Mouse (Mus musculus) midbrain, postnatal 0 days (tissue): ENCODE measurements around the gene Cpsf7. TPM values are rescaled to one million over a fixed set of nuclear protein-coding genes. Genes with fewer than 3 reads are reported as not detected.
"Not testable (repeated sequence)": the region's sequence is repeated elsewhere in the genome, so short reads cannot be mapped to it uniquely, and the experiment has no call there.

Experiments
- ATAC-seq: fragments of 200-750 bp; cut with Nextera tagmentation; 2 replicates; pipeline ENCODE4 v1.8.0; 2017; ENCODE audit warnings: moderate number of reproducible peaks, mild to moderate bottlenecking, moderate TSS enrichment, moderate library complexity; ENCODE audit not compliant: low FRiP score
- DNase-seq: peaks from one replicate; pipeline ENCODE4 v3.0.0-alpha.2; 2015; ENCODE audit warnings: low spot score
- H3K27ac ChIP-seq: fragments of 300-500 bp; sonication (generic); 2 replicates; pipeline ENCODE4 v1.5.1; 2014; ENCODE audit warnings: low read depth, mild to moderate bottlenecking, low read length, mixed read lengths
- H3K27me3 ChIP-seq: fragments of 300-500 bp; sonication (generic); 2 replicates; pipeline ENCODE4 v1.6.1; 2014; ENCODE audit warnings: low read length, control low read depth, mixed read lengths; ENCODE audit not compliant: insufficient read depth
- H3K36me3 ChIP-seq: fragments of 300-500 bp; sonication (generic); 2 replicates; pipeline ENCODE4 v1.6.1; 2014; ENCODE audit warnings: low read length, control low read depth, mixed read lengths; ENCODE audit not compliant: insufficient read depth
- H3K4me1 ChIP-seq: fragments of 300-500 bp; sonication (generic); 2 replicates; pipeline ENCODE4 v1.6.1; 2014; ENCODE audit warnings: mild to moderate bottlenecking, control low read depth, antibody characterized with exemption, low read length, mixed read lengths; ENCODE audit not compliant: insufficient read depth
- H3K4me2 ChIP-seq: fragments of 300-500 bp; sonication (generic); 2 replicates; pipeline ENCODE4 v1.6.1; 2014; ENCODE audit warnings: low read depth, mild to moderate bottlenecking, low read length, mixed read lengths; ENCODE audit not compliant: poor library complexity, severe bottlenecking
- H3K4me3 ChIP-seq: fragments of 300-500 bp; sonication (generic); 2 replicates; pipeline ENCODE4 v1.5.1; 2014; ENCODE audit warnings: low read depth, mild to moderate bottlenecking, low read length, moderate library complexity
- H3K9ac ChIP-seq: fragments of 300-500 bp; sonication (generic); replicated peaks from 2 replicates; pipeline ENCODE4 v1.6.1; 2014; ENCODE audit warnings: mild to moderate bottlenecking, low read length, moderate library complexity, mixed read lengths; ENCODE audit not compliant: poor library complexity, severe bottlenecking
- H3K9me3 ChIP-seq: fragments of 300-500 bp; sonication (generic); 2 replicates; pipeline ENCODE4 v1.6.1; 2016; ENCODE audit warnings: low read length, control low read depth
- CTCF ChIP-seq: IDR thresholded peaks from 2 replicates; pipeline ENCODE4 v1.5.1; 2016; ENCODE audit warnings: antibody characterized with exemption, mild to moderate bottlenecking
- WGBS: fragments of 180-500 bp; shearing (Covaris S2); extraction: QIAGEN DNeasy Blood & Tissue Kit; methylation state at CpG from one replicate; pipeline ENCODE4 v1.1.7; 2014; 5-methylcytosine and 5-hydroxymethylcytosine counted together
- polyA plus RNA-seq: library from polyadenylated mRNA; unstranded; fragments of >200 nt; fragmentation: Nextera tagmentation; extraction: Ambion mirVana; gene quantifications from 2 replicates; pipeline ENCODE4 v1.2.1, GENCODE M21; 2015
- total RNA-seq: library from RNA; depleted of rRNA; stranded (reverse); fragments of >200 nt; gene quantifications from 2 replicates; pipeline ENCODE4 v1.2.3, GENCODE M21; 2014

Cpsf7 gene
- total and polyA plus RNA-seq, 2 experiments from 2014 or later = 40.6 to 55.7 TPM

DNA sequence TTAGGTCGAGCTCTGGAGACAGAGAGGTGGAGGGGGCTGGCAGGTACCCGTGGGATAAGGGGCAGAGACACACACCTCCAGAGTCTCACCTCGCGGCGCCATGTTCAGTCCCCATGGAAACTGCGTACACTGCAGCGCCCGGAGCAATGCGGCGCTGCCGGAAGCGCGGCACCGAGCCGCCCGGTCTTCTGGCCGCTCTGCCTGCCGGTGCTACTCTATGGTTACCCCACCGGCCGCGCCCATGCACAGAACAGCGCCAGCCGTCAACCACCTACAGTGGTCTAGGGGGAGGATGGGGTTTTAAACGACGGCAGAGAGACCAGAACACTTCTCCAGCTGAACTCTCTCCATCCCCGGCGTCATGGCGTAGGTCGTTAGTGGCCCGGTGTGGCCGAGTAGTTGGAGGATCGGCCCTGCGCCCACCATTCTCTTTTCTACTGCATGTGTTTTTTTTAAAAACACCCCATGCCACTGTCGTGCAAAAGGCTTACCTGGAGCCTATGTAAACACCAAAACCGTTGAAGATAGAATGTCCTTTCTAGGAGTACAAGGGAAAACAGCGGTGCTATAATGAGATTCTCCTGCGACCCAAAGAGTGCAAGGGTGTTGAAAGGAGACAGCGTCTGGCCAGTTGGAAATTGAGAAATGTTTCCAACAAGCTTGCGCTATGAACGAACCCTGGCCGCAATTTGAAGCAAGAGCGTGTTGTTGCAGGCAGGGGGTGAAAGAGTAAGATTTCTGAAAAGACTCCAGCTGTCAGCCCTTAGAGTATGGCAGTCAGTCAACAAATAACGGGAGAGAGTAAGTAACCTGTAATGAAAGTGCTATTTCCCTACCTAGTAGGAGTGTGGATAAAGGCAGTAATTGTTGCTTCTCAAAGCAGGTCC lies 30.8 kb downstream of the Cpsf7 start, which contains the start of gene Tmem216:
TSS of gene Tmem216 (minus strand) at position 615 of the 887 bp plus-strand sequence.
- Histone ChIP-seq H3K27ac (peak within 1 kb of the TSS; percentile 88), H3K27me3 (no peaks in the 10 kb centered on the region), H3K9ac (peak within 1 kb of the TSS; percentile 71), H3K4me3 (peak within 1 kb of the TSS; percentile 56), H3K4me1 (peaks cover 14% of the 10 kb centered on the region; the same call in 1 of the 2 replicates), H3K36me3 (peaks cover 8% of the 10 kb centered on the region; the same call in 1 of the 2 replicates), H3K9me3 (no peaks in the 10 kb centered on the region), H3K4me2 (peak within 1 kb of the TSS; percentile 56)
- WGBS = under 1% methylated on average over 39 of the region's 43 CpGs
- peak; percentile 92 for DNase-seq
- peak; percentile 98 for ATAC-seq
- peak; percentile 33 for TF ChIP-seq CTCF

DNA sequence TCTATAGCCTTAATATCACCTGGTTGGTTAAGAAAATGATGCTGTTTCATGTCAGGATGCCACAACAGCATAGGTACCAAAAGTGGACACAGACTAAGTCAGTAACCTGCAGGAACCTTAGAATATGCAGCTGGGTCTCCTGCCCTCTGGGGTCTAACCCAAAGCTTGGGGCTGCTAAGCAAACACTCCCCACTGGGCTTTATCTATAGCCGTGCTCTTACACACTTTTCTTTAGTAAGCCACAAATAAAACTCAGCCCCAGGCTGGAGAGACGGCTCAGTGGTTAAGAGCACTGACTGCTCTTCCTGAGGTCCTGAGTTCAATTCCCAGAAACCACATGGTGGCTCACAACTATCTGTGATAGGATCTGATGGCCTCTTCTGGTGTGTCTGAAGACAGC lies 31.9 kb downstream of the Cpsf7 start:
- no peak for TF ChIP-seq CTCF
- ATAC-seq (no peak), DNase-seq (no peak)
- Histone ChIP-seq H3K27me3 (no peaks in the 10 kb centered on the region), H3K4me3 (no peak overlapping the region), H3K36me3 (no peaks in the 10 kb centered on the region), H3K27ac (no peak overlapping the region), H3K9ac (no peak overlapping the region), H3K4me2 (peak overlapping the region; percentile 56; the same call in 1 of the 2 replicates), H3K4me1 (peaks cover 14% of the 10 kb centered on the region; the same call in 1 of the 2 replicates), H3K9me3 (no peaks in the 10 kb centered on the region)
- WGBS = 78% methylated on average over 2 of the region's 2 CpGs

DNA sequence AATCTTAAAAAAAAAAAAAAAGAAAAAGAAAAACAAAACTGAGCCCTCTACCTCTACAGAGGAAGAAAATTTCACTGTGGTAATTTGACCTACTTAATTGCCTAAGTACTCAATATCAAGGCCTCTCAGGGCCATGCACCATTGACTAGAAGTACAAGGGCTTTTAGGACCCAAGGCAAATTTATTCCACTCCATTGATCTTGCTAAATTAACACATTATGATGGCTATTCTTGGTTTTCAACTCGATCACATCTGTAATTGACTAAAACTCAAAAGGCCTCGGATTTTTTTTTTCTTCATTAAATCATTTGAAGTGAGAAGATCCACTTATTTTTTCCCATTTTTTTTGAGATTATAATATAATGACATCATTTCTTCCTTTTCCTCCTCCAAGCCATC lies 32.4 kb downstream of the Cpsf7 start:
- H3K4me2 ChIP-seq = no peak overlapping the region
- H3K27me3 ChIP-seq = no peaks in the 10 kb centered on the region
- DNase-seq (no peak), ATAC-seq (no peak)
- TF ChIP-seq CTCF = no peak
- H3K9ac ChIP-seq = no peak overlapping the region
- H3K36me3 ChIP-seq = no peaks in the 10 kb centered on the region
- H3K9me3 ChIP-seq = no peaks in the 10 kb centered on the region
- no peak overlapping the region for H3K4me3 ChIP-seq
- WGBS = 85% methylated on average over 2 of the region's 2 CpGs
- no peak overlapping the region for H3K27ac ChIP-seq
- peaks cover 14% of the 10 kb centered on the region; the same call in 1 of the 2 replicates for H3K4me1 ChIP-seq

DNA sequence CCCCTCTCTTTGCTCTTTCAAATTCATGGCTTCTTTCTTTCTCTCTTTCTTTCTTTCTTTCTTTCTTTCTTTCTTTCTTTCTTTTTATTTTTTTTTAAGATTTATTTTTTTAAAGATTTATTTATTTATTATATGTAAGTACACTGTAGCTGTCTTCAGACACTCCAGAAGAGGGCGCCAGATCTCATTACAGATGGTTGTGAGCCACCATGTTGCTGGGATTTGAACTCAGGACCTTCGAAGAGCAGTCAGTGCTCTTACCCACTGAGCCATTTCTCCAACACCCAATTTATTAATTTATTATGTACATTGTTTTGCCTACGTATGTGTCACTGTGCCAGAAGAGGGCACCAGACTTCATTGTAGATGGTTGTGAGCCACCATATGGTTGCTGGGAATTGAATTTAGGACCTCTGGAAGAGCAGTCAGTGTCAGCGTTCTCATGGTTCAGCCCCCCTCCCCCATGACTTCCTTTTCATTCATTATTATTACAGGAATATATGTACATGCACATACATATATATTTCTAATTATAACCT lies 32.8 kb downstream of the Cpsf7 start:
- not testable (repeated sequence) for H3K4me3 ChIP-seq, DNase-seq, H3K27ac ChIP-seq, H3K36me3 ChIP-seq, H3K4me2 ChIP-seq, H3K9ac ChIP-seq, H3K27me3 ChIP-seq, ATAC-seq, H3K9me3 ChIP-seq
- H3K4me1 ChIP-seq = peaks cover 14% of the 10 kb centered on the region; the same call in 1 of the 2 replicates
- WGBS = 71% methylated on average over 4 of the region's 4 CpGs

DNA sequence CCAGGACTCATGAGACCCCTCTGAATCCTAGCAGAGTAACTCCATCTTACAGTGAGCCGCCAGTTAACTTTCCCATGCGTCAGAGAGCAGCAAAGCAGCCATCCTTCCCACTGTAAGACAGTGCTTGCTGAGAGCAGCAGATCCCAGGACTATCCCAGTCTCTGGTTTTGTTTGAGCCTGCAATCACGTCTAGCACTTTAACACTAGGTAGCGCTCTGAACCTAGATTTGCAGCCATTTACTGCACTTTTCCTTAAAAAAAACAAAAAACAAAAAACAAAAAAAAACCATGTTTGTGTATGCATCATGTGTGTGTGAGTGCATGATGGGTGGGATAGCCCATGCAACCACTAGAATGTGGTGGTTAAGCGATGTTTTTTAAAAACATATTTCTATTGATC lies 35.0 kb downstream of the Cpsf7 start:
- Histone ChIP-seq H3K4me3 (no peak overlapping the region), H3K4me1 (peaks cover 10% of the 10 kb centered on the region; the same call in 1 of the 2 replicates), H3K4me2 (no peak overlapping the region), H3K36me3 (no peaks in the 10 kb centered on the region), H3K27ac (no peak overlapping the region), H3K27me3 (no peaks in the 10 kb centered on the region), H3K9me3 (no peaks in the 10 kb centered on the region), H3K9ac (no peak overlapping the region)
- peak; percentile 54 for TF ChIP-seq CTCF
- no peak for ATAC-seq
- DNase-seq = peak; percentile 56
- 32% methylated on average over 5 of the region's 5 CpGs for WGBS
